Mouse (Mus musculus) heart, postnatal 4 days (tissue): ENCODE measurements around the gene Itpr1. TPM values are rescaled to one million over a fixed set of nuclear protein-coding genes. Genes with fewer than 3 reads are reported as not detected.
A peak's percentile ranks its signal among the peaks of the same experiment; 100 is the strongest.

Experiments used
- DNase-seq: peaks from one replicate; pipeline ENCODE4 v3.0.0; 2021
- total RNA-seq, 2 experiments: library from RNA; stranded (reverse); gene quantifications; 2 replicates each; pipeline ENCODE4 v1.2.3; 2021

The Itpr1 gene
- total RNA-seq, 2 experiments from 2014 or later = 71.8 to 73.6 TPM

DNA sequence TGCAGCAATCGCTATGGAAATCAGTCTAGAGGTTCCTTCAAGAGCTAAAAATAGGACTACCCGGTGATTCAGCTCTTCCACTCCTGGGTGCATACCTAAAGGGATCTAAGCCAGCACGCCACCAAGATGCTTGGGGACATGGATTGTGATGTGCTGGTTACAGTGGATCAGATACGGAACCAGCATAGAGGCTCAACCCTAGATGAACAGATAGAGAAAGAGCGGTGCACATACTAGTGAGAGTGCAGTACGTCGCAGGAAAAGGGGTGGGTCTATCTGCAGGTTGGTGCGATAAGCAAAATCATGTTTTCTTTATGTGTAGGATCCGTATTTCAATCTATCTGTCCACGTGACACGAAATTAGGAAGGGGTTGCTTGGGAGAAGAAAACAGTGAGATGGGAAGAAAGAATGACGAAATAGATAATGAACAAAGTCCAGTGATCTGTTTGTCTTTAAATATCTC, 113.1 kb downstream of the Itpr1 start:
- DNase-seq = no peak

DNA sequence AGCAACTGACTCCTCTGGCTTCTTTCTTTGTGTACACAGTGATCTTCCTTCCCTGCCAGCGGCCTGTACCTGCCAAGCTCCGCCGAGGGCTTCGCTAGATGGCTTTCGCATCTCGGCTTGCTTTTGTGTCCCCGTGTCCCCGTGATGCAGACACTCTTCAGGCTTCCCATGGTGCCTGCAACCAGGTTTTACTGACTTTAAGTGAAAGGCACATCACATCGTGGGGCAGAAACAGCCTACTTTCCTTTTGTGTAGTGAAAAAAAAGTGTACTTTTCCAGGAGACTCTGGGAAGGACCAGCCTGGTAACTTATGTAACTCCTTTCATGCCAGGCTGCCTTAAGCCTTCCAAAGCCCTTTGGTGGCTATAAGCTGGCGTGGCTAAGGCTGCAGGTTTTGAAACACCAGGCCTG, 113.9 kb downstream of the Itpr1 start:
- no peak for DNase-seq

DNA sequence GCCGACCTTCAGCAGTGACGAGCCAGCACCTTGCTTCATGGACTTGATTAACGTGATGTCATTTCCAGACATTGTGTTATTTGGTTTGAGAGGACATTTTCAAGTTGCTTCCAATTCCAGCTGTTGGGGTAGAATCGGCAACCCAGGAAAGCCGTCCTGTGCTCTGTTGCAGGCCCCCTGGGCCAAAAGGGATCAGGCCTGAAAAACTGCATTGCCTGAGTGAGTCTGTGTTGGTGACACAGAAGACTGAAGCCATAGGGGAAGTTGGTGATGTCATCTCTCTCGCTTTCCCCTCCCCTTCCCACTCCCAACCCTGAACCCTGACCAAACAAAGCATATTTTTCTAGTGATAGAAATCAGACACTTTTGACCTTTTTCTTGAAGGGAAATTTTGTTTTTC, 114.7 kb downstream of the Itpr1 start:
- DNase-seq = no peak

DNA sequence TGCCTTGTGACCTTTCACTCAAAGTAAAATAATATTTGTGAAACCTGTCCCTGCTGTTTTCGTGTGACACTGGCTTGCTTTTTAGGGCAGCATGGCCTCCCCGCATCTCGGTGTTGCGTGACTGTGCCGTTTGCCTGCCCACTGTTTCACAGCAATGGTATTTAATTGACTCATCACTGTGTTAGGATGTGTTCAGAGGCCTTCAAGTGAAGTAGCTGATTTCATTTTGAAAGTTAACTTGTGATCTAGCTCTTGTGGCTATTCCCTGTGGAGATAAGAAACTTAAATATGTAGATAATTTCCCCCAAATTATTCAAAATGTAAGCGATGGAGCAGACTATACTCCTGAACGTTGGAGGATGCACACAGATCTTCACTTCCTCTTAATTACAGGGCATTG, 115.4 kb downstream of the Itpr1 start:
- no peak for DNase-seq

DNA sequence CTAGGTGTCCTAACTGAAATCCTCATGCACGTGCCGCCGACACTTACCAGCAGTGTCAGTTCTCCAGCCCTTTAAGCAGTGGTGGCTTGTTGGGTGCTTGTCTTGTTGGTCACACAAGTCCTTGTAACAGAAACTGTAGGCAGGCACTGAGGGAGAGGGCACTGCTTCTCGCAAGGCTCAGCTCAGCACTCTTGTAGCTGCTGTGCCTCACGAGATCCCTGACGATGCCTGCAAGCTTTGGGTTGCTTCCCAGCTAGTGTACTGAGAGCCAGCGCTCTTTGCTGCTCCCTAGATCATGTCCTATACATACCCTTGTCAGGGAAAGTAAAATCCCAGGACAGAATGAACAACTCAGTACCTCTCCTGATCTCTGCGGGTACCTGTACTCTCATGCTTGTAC, 117.6 kb downstream of the Itpr1 start:
- DNase-seq = no peak

DNA sequence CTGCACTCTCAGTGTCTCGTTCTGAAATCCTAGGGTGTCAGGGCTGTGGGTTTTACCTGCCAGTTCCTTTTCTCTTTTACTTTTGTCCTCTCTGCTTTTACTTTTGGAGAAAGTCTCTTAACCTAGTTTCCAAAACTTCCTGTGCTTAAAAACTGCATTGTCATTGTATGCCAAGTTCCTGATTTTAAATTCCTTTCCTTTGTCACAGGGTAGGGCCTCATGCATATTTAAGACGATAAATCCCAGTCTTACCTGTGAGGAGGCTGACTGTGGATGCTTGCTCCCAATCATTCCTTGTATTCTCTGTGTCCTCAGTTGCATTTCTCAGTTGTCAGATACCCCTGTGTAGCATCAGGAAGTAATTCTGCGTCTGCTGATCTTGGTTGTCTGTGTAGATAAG, 118.4 kb downstream of the Itpr1 start:
- DNase-seq = no peak

DNA sequence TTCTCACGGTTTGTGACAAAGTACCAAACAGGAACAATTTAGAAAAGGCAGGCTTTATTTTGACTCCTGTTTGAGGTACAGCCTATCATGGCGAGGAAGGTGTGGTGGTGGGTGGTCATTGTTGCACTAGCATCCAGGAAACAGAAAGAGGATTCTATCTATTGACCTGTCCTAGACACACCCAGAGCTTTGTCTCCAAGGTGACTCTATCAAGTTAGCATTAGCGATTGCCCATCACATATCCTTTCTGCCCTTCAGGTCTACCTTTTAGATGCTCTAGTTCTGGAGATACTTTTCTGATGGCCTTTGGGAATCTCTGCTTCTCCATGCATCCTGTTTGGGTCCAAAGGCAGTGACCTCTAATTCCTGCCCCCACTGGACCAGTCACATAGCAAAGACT, 121.2 kb downstream of the Itpr1 start:
- no peak for DNase-seq

DNA sequence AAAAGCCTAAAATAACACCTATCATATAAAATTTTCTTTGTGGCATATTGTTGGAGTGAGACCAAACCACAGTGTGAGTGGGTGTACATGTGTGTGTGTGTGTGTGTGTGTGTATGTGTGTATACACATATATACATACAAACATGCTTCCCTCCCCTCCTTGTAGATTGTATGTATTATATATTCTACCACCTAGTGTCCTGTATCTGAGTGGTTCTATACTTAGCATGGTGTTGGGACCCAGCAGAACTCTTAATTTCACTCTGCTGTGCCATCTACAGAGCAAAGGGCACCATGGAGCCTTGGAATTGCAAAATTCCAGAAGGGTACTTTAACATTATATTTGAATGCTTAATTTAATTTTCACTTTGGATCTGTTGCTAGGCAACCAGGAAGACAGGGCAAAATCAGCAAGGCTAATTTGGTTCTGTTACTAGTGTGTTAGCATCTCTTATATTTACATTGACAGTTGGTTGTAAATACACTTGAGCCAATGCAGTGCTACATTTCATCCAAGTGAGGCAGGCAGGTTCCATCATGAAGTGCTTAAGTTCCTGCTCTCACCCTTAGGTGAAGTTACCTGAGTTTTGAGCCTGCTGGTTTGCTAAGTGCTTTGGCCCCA, 122.4 kb downstream of the Itpr1 start:
- DNase-seq = no peak

DNA sequence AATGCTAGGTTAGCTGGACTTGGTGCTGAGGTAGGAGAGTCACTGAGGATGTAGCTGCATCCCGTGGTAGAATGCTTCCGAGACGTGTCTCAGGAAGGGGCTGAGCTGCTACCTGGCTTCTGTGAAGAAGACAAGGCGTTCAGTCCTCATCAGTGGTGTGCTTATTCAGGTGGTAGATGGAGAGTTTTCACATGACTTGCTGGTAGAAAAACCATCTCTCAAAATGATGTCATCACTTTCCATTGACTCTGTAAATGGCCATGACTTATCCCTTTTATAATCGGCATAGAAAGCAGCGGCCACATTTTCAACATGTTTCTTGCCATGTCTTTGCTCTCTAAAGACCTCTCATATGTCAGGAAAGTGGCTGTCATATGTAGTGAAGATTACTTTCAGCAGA, 123.6 kb downstream of the Itpr1 start:
- no peak for DNase-seq

DNA sequence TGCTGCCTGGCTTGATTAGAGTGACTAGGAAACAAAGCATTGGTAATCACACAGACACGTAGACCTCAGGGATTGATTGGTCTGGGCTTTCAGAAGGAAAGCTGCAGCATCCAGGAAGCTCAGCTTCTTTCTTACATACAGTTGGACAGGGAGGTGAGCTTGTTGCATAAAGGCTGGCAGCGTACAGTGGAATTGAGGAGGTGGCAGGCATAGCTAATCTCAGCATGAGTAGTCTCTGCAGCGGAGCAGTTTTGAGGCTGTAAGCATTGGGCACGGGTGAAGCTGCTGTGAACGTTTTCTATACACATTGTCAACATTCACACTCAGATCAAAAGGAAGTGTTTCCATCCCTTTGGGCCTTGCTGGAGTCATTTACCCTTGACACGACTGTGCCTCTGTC, 124.4 kb downstream of the Itpr1 start:
- DNase-seq = no peak

DNA sequence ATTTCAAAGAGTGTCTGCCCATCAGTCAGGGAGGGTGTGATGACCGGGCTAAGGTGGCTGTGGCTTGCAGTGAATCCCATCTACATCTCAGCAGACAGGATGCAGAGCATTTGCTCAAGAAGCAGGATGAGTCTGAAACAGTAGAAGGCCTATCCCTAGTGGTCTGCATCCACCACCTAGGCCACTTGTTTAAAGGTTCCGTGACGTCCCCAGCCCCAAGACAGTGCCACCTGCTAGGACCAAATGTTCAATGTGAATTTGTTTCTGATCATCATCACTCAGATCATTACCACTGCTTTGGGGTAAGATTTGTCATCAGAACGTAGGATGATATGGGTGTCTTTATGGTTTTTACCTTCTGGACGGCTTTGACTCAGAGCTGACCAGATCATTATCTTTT, 125.5 kb downstream of the Itpr1 start:
- DNase-seq = no peak

DNA sequence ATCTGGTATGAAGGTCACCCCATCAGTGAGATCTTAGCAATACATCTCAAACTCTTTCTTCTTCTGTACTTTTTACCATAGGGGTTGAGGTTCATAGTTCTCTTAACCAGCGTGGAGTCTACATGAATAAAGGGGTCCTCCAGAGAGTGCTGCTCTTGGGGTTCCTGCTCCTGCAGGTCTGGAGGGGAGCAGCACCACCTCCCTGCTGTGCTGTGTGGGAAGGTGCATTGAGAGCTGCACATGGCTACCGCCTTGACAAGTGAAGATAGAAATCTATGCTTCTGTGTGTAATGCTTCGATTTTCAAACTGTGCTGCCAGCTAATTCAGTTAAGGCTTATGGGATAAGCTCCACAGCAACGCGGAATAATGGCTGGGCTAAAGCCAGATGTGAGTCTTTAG, 130.1 kb downstream of the Itpr1 start:
- no peak for DNase-seq

DNA sequence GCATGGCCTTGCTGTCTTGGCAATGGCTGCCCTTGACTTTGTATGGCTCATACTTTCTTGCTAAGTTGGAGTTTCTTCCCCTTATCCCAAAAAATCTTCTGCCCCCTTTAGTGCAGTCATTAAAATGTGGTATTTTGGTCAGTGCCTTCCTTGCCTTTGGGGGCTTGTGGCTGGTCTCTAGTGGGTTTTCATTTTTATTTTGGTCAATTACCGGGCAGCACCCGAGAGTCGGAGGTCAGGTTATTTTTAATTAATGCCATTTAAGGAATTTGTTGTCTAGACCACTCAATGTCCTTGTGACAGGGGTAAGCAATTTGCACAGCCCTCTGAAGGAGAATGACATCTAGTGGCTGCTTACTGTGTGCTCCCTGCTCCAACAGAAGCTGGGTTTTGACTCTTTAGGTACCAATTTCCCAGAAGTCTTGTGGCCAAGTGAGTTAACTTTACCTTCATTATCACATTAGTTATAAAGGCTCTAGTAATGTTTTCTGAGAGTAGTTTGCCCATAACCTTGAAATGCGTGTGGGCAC, 130.9 kb downstream of the Itpr1 start:
- peak; percentile 29 for DNase-seq

DNA sequence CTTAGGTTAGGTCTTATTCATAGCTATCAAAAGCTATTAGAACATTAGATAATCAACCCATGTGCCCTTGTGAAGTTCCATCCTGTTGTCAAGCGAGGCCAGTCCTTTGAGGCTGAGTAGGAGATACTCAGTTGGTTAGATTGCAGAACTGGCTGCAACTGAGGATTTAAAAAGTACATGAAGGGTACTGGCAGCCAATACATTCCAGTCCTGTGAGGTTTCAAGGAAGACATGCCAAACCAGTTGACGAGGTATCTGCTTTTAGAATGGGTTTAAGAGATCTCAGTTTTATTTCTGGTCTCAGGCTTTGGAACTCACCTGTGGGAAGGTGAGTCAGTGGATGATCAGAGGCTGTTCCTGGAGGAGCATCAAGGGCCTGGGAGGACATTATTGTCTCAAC, 137.9 kb downstream of the Itpr1 start:
- DNase-seq = no peak

DNA sequence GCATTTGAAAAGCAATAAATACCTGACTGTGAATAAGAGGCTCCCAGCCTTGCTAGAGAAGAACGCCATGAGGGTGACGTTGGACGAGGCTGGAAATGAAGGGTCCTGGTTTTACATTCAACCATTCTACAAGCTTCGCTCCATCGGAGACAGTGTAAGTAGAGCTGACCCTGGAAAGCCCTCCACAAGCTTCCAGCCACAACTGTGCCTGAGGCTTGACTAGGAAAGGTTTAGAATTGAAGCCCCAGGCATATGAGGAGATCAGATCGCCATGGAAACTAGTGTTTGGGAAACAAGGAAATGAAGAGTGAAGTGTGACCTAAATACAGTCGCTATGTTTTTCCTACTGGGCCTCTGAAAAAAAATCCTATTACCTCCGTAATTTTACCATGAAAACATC, 139.1 kb downstream of the Itpr1 start:
- DNase-seq = no peak

DNA sequence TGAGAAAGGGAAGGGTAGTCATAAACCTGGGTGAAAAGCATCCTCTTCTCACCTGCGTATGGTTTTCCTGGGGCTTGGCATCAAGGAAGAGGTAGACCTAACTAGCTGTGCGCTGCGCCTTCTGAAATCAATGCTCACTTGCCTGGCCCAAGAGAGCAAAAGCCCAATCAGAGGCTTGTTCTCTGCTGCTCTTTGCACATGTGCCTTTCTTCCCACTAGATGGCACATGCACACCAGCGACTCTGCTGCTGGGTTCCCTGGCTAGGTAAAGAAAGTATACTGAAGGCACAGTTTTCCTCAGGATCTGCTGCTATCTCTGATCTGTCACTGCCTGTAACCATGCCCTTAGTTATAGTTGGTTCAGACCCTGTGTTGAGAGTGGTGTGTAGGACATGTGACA, 154.5 kb downstream of the Itpr1 start:
- no peak for DNase-seq

DNA sequence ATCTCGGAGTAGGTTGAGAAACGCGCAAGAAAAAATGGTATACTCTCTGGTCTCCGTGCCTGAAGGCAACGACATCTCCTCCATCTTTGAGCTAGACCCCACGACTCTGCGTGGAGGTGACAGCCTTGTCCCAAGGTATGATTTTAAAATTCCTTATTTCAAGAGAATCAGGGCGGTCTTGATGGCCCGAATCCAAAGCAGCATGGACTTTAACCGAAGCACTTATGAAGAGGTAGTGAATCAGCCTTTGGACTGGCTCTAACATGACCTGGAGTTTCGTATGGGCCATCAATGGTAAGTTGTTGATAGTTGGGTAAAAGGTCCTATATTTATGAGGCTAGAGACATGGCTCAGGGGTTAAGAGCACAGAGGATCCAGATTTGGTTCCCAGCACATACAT, 156.1 kb downstream of the Itpr1 start:
- no peak for DNase-seq

DNA sequence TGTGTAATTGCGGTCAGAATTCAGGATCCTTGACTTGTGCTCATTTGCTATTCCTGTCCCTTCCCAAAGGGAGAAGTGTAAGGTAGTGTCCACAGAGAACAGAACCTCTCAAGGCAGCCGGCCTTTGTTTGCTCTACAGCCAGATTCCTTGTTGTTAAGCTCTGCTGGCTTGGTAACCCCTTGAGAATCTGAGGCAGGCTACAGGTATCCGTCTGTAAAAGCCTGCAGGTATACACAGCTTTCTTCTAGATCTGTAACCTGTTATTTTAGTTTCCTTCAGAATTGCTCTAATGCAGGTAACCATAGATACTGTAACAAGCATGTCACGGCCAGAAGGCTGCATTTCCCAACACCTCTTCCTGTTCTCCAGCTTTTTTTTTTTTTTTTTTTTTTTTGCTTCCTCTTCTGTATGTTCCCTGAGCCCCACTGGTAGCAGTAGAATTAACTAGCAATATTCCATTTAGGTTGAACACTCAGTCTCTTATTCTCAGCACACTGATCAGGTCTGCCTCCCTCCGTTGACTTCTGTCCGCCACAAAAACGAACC, 158.5 kb downstream of the Itpr1 start:
- DNase-seq = no peak

DNA sequence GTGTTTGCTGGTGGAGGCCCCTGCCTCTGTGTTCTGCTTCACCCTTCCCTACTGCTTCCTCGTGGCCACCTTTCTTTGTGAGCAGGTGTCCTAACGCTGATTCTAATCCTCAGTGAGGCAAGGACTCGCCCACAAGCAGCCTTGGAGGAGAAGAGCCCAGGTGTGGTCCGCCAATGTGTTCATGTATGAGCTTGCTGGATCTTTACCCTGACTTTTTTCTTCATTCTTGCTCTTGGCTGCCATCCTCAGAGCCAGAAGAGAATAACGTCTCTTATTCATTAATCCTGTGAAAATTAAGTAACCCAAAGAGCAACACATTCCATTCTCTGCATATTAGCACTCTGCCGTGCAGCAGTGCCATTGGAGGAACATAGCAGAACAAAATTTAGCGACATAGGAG, 161.1 kb downstream of the Itpr1 start:
- DNase-seq = no peak

DNA sequence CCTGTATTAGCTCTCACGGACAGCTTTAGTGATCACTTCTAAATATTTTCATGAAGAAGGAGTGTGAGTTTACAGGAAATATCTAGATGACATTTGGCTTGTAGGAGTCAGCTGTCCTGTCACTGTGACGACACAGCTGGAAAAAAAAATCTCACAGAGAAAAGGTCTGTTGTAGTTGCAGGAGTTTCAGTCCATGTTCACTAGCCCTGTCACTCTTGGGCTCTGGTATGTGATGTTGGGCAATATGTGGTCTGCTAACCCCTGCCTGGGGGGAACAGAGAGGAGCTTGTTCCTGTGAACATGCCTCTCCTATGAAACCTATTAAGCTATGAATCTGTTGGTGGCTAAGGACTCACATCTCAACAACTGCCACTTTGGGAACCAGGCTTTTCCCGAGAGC, 166.1 kb downstream of the Itpr1 start:
- no peak for DNase-seq

DNA sequence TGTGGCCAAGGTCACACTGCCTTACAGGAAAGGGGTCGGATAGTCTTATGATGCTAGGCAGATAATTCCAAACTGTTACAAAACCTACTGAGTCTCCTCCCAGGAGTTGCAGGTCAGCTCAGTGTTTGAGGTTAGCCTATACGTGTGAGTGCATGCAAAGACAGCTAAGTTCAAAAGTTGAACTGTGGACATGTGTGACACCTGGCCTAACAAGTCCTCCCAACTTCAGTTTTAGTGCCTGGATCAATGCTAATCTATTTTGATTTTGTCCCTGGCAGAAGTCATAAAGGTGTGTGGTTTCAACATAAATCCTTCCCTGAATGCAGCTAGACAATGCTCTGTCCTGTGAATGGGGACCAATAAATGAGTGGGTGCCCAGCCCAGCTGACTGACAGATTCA, 167.3 kb downstream of the Itpr1 start:
- DNase-seq = no peak

DNA sequence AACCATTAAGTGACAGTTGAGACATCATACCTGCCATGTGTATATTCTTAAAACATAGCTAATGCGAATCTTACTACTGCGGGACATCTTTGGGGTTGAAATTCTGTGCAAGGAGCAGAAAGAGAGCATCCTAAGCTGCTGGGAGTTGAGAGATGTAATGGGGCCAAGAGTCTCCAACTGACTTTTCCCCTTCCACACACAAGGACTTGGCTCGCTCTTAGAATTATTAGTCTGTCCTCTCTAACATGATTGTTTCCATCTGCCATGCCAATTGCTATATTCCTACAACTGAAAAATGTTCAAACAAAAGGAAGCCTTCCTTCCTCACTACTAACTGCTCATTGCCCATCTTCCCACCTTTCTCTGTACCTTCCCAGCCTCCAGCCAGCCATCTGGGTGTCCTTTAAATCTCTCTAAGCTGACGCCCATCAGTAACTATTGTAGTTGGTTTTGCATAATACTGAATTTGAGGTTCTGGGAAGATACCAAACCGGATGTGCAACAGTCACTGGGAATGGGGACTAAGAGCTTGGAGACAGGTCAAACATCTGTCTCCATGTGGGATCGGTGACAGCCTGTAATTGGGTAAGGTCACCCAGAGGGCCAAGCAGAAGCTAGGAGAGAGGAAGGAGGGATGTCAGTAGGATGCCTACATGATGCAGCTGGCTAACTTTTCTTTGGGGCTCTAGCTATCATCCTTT, 177.9 kb downstream of the Itpr1 start:
- peak; percentile 48 for DNase-seq

DNA sequence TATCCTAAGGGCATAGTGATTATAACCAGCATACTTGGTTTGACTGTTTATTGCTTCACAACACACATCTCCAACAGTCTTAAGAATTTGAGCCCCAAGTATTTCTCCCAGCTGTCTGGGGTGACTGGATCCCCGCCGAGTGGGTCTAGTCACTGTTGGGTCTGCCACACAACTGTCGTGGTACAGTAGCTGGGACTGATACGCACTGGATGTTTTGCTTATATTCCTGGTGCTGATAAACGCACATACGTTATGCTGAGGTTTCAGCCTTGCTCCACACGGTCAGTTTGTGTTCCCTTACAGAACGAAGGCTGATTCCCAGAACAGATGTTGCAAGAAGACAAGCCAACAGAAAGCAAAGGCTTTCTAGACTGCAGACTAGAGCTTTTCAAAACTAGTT, 180.2 kb downstream of the Itpr1 start:
- no peak for DNase-seq

DNA sequence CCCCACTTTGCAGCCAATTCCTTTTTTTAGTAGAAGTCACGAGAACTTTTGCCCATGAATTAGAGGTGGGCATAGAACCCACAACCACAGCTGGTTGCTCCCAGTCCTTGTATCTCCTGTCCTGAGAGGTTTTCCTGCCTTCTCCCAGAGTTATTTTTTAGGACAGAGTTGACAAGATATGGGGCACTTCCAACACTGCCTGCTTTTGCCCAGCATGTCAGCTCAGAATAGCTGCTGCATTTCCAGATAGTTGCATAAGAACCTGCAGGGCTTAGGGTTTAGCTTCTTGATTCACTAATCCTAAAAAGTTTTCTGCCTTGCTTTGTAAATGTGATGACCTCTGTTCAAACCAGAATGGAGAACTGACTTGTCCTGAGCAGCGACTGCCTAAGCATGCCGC, 185.1 kb downstream of the Itpr1 start:
- no peak for DNase-seq
